Mouse (Mus musculus) adrenal gland, adult 2 months (tissue): ENCODE results near the gene Qsox2. TPM values are rescaled to one million over a fixed set of nuclear protein-coding genes. Genes with fewer than 3 reads are reported as not detected.

Experiments
- DNase-seq: peaks from one replicate; pipeline ENCODE4 v3.0.0; 2021
- polyA plus RNA-seq: library from polyadenylated mRNA; depleted of rRNA; stranded (reverse); fragments of >200 nt; gene quantifications from 2 replicates; pipeline ENCODE4 v1.2.3, GENCODE M21; 2012; rRNA removed
- total RNA-seq, 2 experiments: library from RNA; stranded (reverse); gene quantifications; 2 replicates each; pipeline ENCODE4 v1.2.3; 2021

The Qsox2 gene
- total and polyA plus RNA-seq, 3 experiments: 16.6 to 24.3 (median 22.5) TPM

DNA sequence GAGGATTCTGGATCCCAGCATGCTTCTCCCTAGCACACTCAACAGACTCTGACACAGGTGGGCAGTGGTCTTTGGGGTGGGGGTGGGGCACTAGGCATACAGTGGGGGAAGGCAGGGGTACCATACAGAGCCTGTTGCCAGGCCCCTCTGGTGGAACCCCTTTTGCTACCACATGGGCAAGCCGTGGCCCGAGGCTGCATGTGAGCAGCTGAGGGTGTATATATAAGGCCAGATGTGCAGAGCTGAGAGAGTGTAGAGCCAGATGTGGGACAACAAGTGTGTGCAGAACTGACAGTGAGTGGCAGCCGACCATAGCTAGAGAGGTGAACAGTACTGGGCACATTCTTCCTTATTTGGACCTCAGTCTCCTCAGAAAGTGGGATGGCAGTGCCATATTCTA, 70.4 kb downstream of the Qsox2 start:
- no peak for DNase-seq

Other genes with a start within 250 kb of the Qsox2 start
- gene Ubac1, start 215.8 kb downstream of the Qsox2 start, total RNA-seq: 10 to 100 TPM; 32.9 to 40.0 TPM
- 37.8 and 42.3 TPM in 2 replicates for gene Ubac1, start 215.8 kb downstream of the Qsox2 start, polyA plus RNA-seq
- 10 to 100 TPM; 36.1 to 52.3 TPM for gene Nacc2, start 114.3 kb downstream of the Qsox2 start, total RNA-seq
- 69.8 and 94.3 TPM in 2 replicates for gene Nacc2, start 114.3 kb downstream of the Qsox2 start, polyA plus RNA-seq
- gene Lhx3, start 29.2 kb downstream of the Qsox2 start, total RNA-seq: 1 to 10 TPM in 1 of 2 experiments, not detected in 1; 2.6 TPM
- 0.84 and 1.4 TPM in 2 replicates for gene Lhx3, start 29.2 kb downstream of the Qsox2 start, polyA plus RNA-seq
- gene Ccdc187, start 57.0 kb upstream of the Qsox2 start, total RNA-seq: 1 to 10 TPM in 1 of 2 experiments, under 1 TPM in 1; 0.58 to 1.0 TPM
- gene Ccdc187, start 57.0 kb upstream of the Qsox2 start, polyA plus RNA-seq: 0.51 and 0.83 TPM in 2 replicates
- gene Gpsm1, start 78.0 kb upstream of the Qsox2 start, total RNA-seq: 10 to 100 TPM in 1 of 2 experiments, 1 to 10 TPM in 1; 9.4 to 14.9 TPM
- 20.0 and 24.1 TPM in 2 replicates for gene Gpsm1, start 78.0 kb upstream of the Qsox2 start, polyA plus RNA-seq
- 10 to 100 TPM; 20.6 to 25.6 TPM for gene Dnlz, start 114.6 kb upstream of the Qsox2 start, total RNA-seq
- 30.6 and 31.1 TPM in 2 replicates for gene Dnlz, start 114.6 kb upstream of the Qsox2 start, polyA plus RNA-seq
- 1 to 10 TPM; 1.3 to 1.7 TPM for gene Card9, start 123.4 kb upstream of the Qsox2 start, total RNA-seq
- gene Card9, start 123.4 kb upstream of the Qsox2 start, polyA plus RNA-seq: 4.9 and 5.0 TPM in 2 replicates
- gene Snapc4, start 143.1 kb upstream of the Qsox2 start, total RNA-seq: 10 to 100 TPM; 19.1 to 23.3 TPM
- 42.8 and 55.3 TPM in 2 replicates for gene Snapc4, start 143.1 kb upstream of the Qsox2 start, polyA plus RNA-seq
- gene Entr1, start 151.8 kb upstream of the Qsox2 start, total RNA-seq: 100 to 1,000 TPM in 1 of 2 experiments, 10 to 100 TPM in 1; 95.6 to 121 TPM
- gene Entr1, start 151.8 kb upstream of the Qsox2 start, polyA plus RNA-seq: 93.3 TPM in 2 replicates
- gene Pmpca, start 151.8 kb upstream of the Qsox2 start, total RNA-seq: 100 to 1,000 TPM; 144 to 148 TPM
- gene Pmpca, start 151.8 kb upstream of the Qsox2 start, polyA plus RNA-seq: 50.1 and 79.3 TPM in 2 replicates
- 10 to 100 TPM; 17.2 to 18.0 TPM for gene Inpp5e, start 171.7 kb upstream of the Qsox2 start, total RNA-seq
- gene Inpp5e, start 171.7 kb upstream of the Qsox2 start, polyA plus RNA-seq: 35.2 and 36.2 TPM in 2 replicates
- gene Sec16a, start 207.7 kb upstream of the Qsox2 start, total RNA-seq: 10 to 100 TPM; 46.4 to 70.8 TPM
- 70.1 and 84.9 TPM in 2 replicates for gene Sec16a, start 207.7 kb upstream of the Qsox2 start, polyA plus RNA-seq